Mouse (Mus musculus): ENCODE measurements at regions not wholly inside any gene's neighbourhood (a gene's known extent, or its start where the extent isn't known, plus 50 kb on each side); places are given as distances from the start of the nearest gene placed in this dataset.

- no peaks in the 10 kb centered on the region for H3K9me3 ChIP-seq (ENCODE audit: low read length)
- no peak overlapping the region for H3K9ac ChIP-seq
- no peak for ATAC-seq
- no peaks in the 10 kb centered on the region for H3K36me3 ChIP-seq (ENCODE audit: insufficient read depth)
- no peaks in the 10 kb centered on the region for H3K27me3 ChIP-seq (ENCODE audit: insufficient read depth, low read length)
- DNase-seq: no peak
- H3K4me3 ChIP-seq (ENCODE audit: low read depth, low read length): no peak overlapping the region
- WGBS: 87% methylated on average over 2 of the region's 2 CpGs
- TF ChIP-seq CTCF (IDR thresholded peaks at IDR 0.05; ENCODE audit: low read depth): no peak
- H3K4me2 ChIP-seq (ENCODE audit: low read depth): no peak overlapping the region
- no peaks in the 10 kb centered on the region for H3K4me1 ChIP-seq (ENCODE audit: insufficient read depth)
- H3K27ac ChIP-seq (ENCODE audit: low read depth, low read length): no peak overlapping the region
These were observed 56.9 kb upstream of the Pik3r1 start for GRCm38 (mm10) chr13:101824962-101825361.

- no peak for DNase-seq
- H3K9ac ChIP-seq: no peak overlapping the region
- H3K27me3 ChIP-seq (ENCODE audit: insufficient read depth, low read length): no peaks in the 10 kb centered on the region
- no peak overlapping the region for H3K4me2 ChIP-seq (ENCODE audit: low read depth)
- no peak for TF ChIP-seq CTCF (IDR thresholded peaks at IDR 0.05; ENCODE audit: low read depth)
- no peak overlapping the region for H3K27ac ChIP-seq (ENCODE audit: low read depth, low read length)
- no peak for ATAC-seq
- no peaks in the 10 kb centered on the region for H3K36me3 ChIP-seq (ENCODE audit: insufficient read depth)
- H3K9me3 ChIP-seq (ENCODE audit: low read length): no peaks in the 10 kb centered on the region
- WGBS: 83% methylated on average over 7 of the region's 7 CpGs
- H3K4me3 ChIP-seq (ENCODE audit: low read depth, low read length): no peak overlapping the region
- H3K4me1 ChIP-seq (ENCODE audit: insufficient read depth): no peaks in the 10 kb centered on the region
These were observed 64.0 kb upstream of the Pik3r1 start for GRCm38 (mm10) chr13:101831872-101832629.

DNA sequence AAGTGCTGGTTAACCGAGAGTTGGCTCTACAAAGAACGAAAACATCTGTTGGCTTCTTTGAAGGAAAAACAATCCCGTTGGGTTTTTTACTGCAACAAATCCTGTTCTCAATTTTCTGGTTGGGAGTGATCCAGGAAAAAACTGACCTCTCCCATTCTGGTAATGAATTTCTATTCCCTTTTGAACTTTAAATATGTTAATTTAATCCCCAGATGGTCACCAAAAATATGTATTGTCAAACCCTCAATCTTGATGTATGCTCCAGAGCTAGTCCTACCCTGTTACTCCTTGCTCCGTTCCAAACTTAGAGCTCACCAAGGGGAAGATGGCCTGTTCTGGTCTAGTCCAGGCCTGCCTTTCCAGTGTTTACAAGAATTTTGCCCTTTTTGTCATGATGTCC, 66.5 kb upstream of the Pik3r1 start:
- no peak for DNase-seq
- WGBS: 74% methylated on average over 4 of the region's 4 CpGs
- TF ChIP-seq CTCF (IDR thresholded peaks at IDR 0.05; ENCODE audit: low read depth): no peak

GRCm38 (mm10) chr13:101836992-101837391, 69.0 kb upstream of the Pik3r1 start:
- Histone ChIP-seq H3K9ac (no peak overlapping the region), H3K27ac (ENCODE audit: low read depth, low read length) (no peak overlapping the region), H3K4me2 (ENCODE audit: low read depth) (no peak overlapping the region), H3K27me3 (ENCODE audit: insufficient read depth, low read length) (no peaks in the 10 kb centered on the region), H3K4me3 (ENCODE audit: low read depth, low read length) (no peak overlapping the region), H3K4me1 (ENCODE audit: insufficient read depth) (no peaks in the 10 kb centered on the region), H3K36me3 (ENCODE audit: insufficient read depth) (no peaks in the 10 kb centered on the region), H3K9me3 (ENCODE audit: low read length) (no peaks in the 10 kb centered on the region)
- no peak for DNase-seq
- WGBS: 83% methylated on average over 1 of the region's 1 CpGs
- ATAC-seq: no peak
- TF ChIP-seq CTCF (IDR thresholded peaks at IDR 0.05; ENCODE audit: low read depth): no peak

More for the DNA sequence above, 66.5 kb upstream of the Pik3r1 start:
- Histone ChIP-seq H3K9ac (no peak overlapping the region), H3K9me3 (ENCODE audit: low read length) (no peaks in the 10 kb centered on the region), H3K4me1 (ENCODE audit: insufficient read depth) (no peaks in the 10 kb centered on the region), H3K4me2 (ENCODE audit: low read depth) (no peak overlapping the region), H3K27ac (ENCODE audit: low read depth, low read length) (no peak overlapping the region), H3K27me3 (ENCODE audit: insufficient read depth, low read length) (no peaks in the 10 kb centered on the region), H3K36me3 (ENCODE audit: insufficient read depth) (no peaks in the 10 kb centered on the region), H3K4me3 (ENCODE audit: low read depth, low read length) (no peak overlapping the region)
- ATAC-seq: no peak

DNA sequence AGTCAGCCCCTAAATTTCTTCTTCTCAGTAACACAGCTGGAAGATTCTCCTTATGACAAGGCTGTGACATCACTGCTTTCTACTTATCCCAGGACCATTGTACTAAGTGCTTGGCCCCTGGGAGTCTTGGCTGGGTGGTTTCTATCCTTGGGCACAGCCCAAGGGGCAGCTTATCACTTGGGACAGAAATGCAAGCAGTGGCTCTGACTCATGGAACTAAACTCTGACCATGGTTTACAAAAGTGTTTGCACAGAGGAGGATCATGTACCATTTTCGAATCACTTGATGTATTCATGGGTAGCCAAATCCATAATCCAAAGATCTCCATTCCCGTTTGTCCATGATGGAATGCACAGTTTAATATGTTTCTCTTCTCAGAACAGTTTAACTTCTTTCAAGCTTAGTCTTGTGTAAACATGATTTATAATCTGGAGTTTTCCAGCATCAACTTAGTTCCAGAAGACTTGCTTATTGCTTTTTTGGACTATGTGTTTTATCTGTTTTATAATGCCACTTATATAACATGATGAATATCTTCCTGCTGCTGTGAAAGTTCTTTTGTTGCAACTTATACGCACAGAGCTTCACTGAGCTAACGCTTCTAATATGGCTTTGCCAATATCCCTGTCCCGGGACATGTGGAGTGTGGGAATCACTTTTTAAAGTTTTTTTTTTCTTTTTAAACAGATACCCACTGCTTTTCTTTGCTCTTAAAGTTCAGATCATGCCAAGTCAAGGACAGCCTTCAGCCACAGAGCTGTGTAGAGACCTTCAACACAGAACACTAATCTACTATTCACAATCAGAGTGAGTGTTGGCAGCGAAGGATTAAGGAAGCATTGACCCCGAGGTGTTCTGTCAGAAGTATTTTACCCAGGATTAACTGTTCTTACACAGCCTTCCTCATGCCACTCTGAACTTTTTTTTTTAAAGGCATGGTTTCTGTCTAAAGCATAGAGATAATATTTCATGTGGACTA, 76.7 kb upstream of the Pik3r1 start:
- 67% methylated on average over 7 of the region's 7 CpGs for WGBS
- no peaks in the 10 kb centered on the region for H3K36me3 ChIP-seq (ENCODE audit: insufficient read depth)
- ATAC-seq (no peak), DNase-seq (no peak)
- no peak overlapping the region for H3K4me2 ChIP-seq (ENCODE audit: low read depth)
- H3K27me3 ChIP-seq (ENCODE audit: insufficient read depth, low read length): no peaks in the 10 kb centered on the region
- H3K9ac ChIP-seq: no peak overlapping the region
- no peak overlapping the region for H3K4me3 ChIP-seq (ENCODE audit: low read depth, low read length)
- no peak overlapping the region for H3K27ac ChIP-seq (ENCODE audit: low read depth, low read length)
- H3K4me1 ChIP-seq (ENCODE audit: insufficient read depth): no peaks in the 10 kb centered on the region; the same call in 1 of the 2 replicates
- no peaks in the 10 kb centered on the region for H3K9me3 ChIP-seq (ENCODE audit: low read length)
- no peak for TF ChIP-seq CTCF (IDR thresholded peaks at IDR 0.05; ENCODE audit: low read depth)

DNA sequence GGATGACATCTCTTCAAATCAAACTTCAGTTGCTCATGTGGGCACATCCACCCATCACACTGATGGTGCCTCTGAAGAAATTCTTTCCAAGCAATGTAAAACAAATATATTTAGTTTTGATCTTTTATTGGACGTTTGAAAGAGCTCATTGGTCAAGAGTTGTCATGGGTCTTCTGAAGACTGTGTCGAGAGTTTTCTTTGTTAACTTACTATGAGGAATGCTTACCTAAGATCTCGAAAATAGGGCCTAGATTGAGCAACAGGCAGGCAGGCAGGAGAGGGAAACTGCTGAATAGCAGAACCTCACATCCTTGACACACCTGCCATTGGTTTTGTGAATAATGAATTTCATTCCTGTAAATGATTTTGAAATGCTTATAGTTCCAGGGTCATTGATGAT, 78.0 kb upstream of the Pik3r1 start:
- whole genome bisulfite sequencing: 78% methylated on average over 3 of the region's 3 CpGs
- no peak overlapping the region for H3K9ac ChIP-seq

More for the DNA sequence above, 78.0 kb upstream of the Pik3r1 start:
- Histone ChIP-seq H3K27ac (ENCODE audit: low read depth, low read length) (no peak overlapping the region), H3K4me2 (ENCODE audit: low read depth) (no peak overlapping the region), H3K4me1 (ENCODE audit: insufficient read depth) (no peaks in the 10 kb centered on the region; the same call in 1 of the 2 replicates), H3K36me3 (ENCODE audit: insufficient read depth) (no peaks in the 10 kb centered on the region), H3K9me3 (ENCODE audit: low read length) (no peaks in the 10 kb centered on the region), H3K4me3 (ENCODE audit: low read depth, low read length) (no peak overlapping the region), H3K27me3 (ENCODE audit: insufficient read depth, low read length) (no peaks in the 10 kb centered on the region)
- DNase-seq: no peak
- ATAC-seq: no peak
- TF ChIP-seq CTCF (IDR thresholded peaks at IDR 0.05; ENCODE audit: low read depth): no peak

All from forebrain, postnatal 0 days (tissue).